Mouse (Mus musculus) lung, adult 2 months (tissue): ENCODE measurements at regions not wholly inside any gene's neighbourhood (a gene's known extent, or its start where the extent isn't known, plus 50 kb on each side); places are given as distances from the start of the nearest gene placed in this dataset.

Experiments used
- DNase-seq: peaks from one replicate; pipeline ENCODE4 v3.0.0; 2022
- H3K4me1 ChIP-seq: fragments of 200-500 bp; 2 replicates; pipeline ENCODE4 v1.6.1; 2011; ENCODE audit warnings: low read length; ENCODE audit not compliant: control insufficient read depth, insufficient read depth
- H3K4me3 ChIP-seq: fragments of 200-500 bp; replicated peaks from 2 replicates; pipeline ENCODE3; 2011; ENCODE audit warnings: low read depth, mild to moderate bottlenecking, control low read depth, low read length; ENCODE audit errors: extremely low read depth
- CTCF ChIP-seq: fragments of 200-500 bp; IDR thresholded peaks from 2 replicates; pipeline ENCODE4 v1.5.1; 2011; ENCODE audit warnings: mild to moderate bottlenecking, low read length, control low read depth; ENCODE audit not compliant: insufficient read depth
- POLR2A ChIP-seq: fragments of 200-500 bp; IDR thresholded peaks from 2 replicates; pipeline ENCODE4 v1.6.1; 2011; ENCODE audit warnings: low read depth, mild to moderate bottlenecking, control low read depth, low read length, borderline replicate concordance; ENCODE audit errors: extremely low read depth
- WGBS: fragments of 180-500 bp; shearing (Covaris S2); methylation state at CpG from one replicate; pipeline ENCODE4 v1.1.7; 2018; 5-methylcytosine and 5-hydroxymethylcytosine counted together

- H3K4me1 ChIP-seq, result peaks cover 17% of the 10 kb centered on the region
- H3K4me3 ChIP-seq, result no peak overlapping the region
- DNase-seq, result no peak
- WGBS, result 54% methylated on average over 8 of the region's 8 CpGs
- no peak for TF ChIP-seq POLR2A
- no peak for TF ChIP-seq CTCF
Observed at GRCm38 (mm10) chr5:118377402-118377848, 132.4 kb downstream of the 2410131K14Rik start.

DNA sequence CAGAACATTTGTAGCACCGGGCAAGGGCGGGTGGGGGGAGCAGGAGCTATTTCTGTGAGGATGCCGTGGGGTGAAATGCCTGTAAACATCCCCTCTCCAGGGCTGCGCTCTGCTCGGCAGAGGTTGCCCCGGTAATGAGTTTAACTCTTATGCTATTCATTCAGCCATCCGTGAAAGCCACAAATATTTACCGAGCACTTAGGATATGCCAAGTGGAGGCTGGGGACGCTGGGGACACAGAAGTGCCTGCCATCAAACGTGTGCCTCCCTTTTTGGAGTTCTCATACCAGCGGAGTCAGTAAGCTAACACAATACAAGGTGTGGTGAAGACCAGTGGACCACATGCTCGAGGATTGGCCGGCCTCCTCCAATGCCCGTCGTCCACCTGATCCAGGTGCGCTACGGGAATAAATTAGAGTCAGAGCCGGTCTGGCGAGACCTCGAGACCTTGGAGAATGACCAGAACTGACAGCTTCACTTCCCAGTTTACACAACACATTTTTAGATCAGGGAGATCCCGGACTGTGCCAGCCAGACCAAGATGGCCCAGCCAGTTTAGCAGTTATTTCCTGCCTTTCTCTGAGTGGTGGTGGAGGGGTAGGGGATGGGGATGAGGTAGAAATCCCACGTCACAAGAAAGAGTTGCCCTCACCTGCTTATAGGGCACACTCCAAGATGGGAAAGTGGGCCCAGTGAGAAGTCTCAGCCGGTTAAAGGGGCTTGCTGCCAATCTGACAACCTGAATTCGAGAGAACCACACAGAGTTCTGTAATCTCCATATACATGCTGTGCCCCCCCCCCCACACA is 134.4 kb downstream of the 2410131K14Rik start:
- WGBS, result 35% methylated on average over 24 of the region's 24 CpGs
- TF ChIP-seq POLR2A, result no peak
- no peak for TF ChIP-seq CTCF

DNA sequence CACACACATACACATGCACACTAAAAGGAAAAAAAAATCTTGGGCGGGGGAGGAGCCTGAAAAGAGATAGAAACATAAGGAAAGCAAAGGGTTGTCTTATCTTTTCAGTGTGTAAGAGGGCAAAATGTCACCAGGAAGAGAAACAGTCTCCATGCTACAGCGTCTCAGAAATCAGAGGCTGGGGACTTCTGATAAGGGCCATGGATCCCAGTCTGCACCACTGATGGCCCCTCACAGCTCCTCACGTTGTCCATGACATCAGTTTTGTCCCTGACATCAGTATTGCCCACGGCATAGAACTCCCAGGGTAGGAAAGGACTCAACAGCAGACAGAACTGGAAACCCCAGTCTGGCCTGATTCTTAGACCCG is 135.0 kb downstream of the 2410131K14Rik start:
- peaks cover 16% of the 10 kb centered on the region for H3K4me1 ChIP-seq
- DNase-seq, result no peak
- no peak overlapping the region for H3K4me3 ChIP-seq
- no peak for TF ChIP-seq CTCF
- TF ChIP-seq POLR2A, result no peak
- 18% methylated on average over 5 of the region's 5 CpGs for WGBS

More for the DNA sequence above, 134.4 kb downstream of the 2410131K14Rik start:
- Histone ChIP-seq H3K4me3 (no peak overlapping the region), H3K4me1 (peaks cover 17% of the 10 kb centered on the region)
- peak; percentile 68 for DNase-seq

- DNase-seq, result peak; percentile 67
- Histone ChIP-seq H3K4me3 (peak overlapping the region; percentile 60), H3K4me1 (peaks cover 12% of the 10 kb centered on the region)
- WGBS, result under 1% methylated on average over 43 of the region's 45 CpGs
- TF ChIP-seq POLR2A (no peak), CTCF (no peak)
Observed at GRCm38 (mm10) chr5:118380422-118381293, 135.6 kb downstream of the 2410131K14Rik start.

DNA sequence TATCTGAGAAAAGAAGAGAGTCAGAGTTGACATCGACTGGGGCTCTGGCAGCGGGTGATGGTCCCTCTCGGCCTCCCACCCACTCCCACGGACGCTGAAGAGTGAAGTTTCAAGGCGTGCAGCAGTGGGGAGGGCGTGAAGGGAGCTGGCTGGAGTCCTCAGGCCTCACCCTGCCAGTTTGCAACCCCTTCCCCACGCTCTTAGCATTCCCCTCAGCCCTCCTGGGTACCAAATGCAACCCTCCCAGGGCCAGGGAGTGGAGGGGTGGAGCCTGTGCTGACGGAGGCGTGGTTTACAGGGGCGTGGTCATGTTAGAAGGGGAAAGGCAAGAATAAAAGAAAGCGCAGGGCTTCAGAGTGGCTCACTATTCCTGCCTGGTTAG is 136.3 kb downstream of the 2410131K14Rik start:
- Histone ChIP-seq H3K4me1 (peaks cover 12% of the 10 kb centered on the region), H3K4me3 (peak overlapping the region; percentile 56)
- WGBS, result 2% methylated on average over 12 of the region's 12 CpGs
- TF ChIP-seq POLR2A (peak; percentile 57; the same call in 1 of the 2 replicates), CTCF (no peak)
- peak; percentile 77 for DNase-seq

GRCm38 (mm10) chr5:118386126-118386525 is 141.1 kb downstream of the 2410131K14Rik start:
- 55% methylated on average over 4 of the region's 4 CpGs for WGBS
- Histone ChIP-seq H3K4me1 (no peaks in the 10 kb centered on the region), H3K4me3 (no peak overlapping the region)
- TF ChIP-seq CTCF, result no peak
- no peak for TF ChIP-seq POLR2A
- DNase-seq, result no peak

DNA sequence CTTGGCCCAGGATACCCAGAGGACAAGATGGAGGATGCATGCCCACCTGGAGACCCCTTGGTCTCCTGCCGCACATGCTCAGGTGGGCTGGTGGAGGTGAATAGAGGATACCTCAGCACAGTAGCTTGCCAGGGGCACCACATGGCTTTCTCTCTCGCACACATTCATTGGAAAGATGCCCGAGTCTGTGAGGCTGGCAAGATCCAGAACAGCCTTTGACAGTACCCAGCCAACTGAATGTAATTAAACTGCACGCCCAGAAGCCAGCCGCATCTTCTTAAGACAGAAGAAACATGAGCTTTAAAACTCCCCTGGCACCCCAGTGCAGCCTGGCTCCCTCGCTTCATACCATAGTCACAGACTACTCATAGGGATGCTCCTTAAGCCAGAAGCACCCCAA is 143.4 kb downstream of the 2410131K14Rik start:
- WGBS, result 94% methylated on average over 6 of the region's 6 CpGs
- H3K4me1 ChIP-seq, result no peaks in the 10 kb centered on the region
- H3K4me3 ChIP-seq, result no peak overlapping the region
- TF ChIP-seq POLR2A (no peak), CTCF (no peak)
- DNase-seq, result no peak

- no peak for DNase-seq
- no peak overlapping the region for H3K4me3 ChIP-seq
- whole genome bisulfite sequencing, result 79% methylated on average over 7 of the region's 7 CpGs
- TF ChIP-seq POLR2A (no peak), CTCF (no peak)
- H3K4me1 ChIP-seq, result no peaks in the 10 kb centered on the region
Observed at GRCm38 (mm10) chr5:118390691-118391373, 145.8 kb downstream of the 2410131K14Rik start.

- Histone ChIP-seq H3K4me3 (no peak overlapping the region), H3K4me1 (no peaks in the 10 kb centered on the region)
- WGBS, result 74% methylated on average over 8 of the region's 8 CpGs
- DNase-seq, result no peak
- TF ChIP-seq CTCF, result no peak
- TF ChIP-seq POLR2A, result no peak
Observed at GRCm38 (mm10) chr5:118392932-118393487, 148.0 kb downstream of the 2410131K14Rik start.
